8 mouse cellular contexts compared by ENCODE assay signal in genomic region chr4:131486821-131487220, GRCm38 (mm10).
DNase-seq lines count a peak whose midpoint lies in the region; ATAC-seq lines count a peak whose summit lies in the region.

No protein-coding gene starts in this region.

- no peak overlapping the region for H3K4me3 ChIP-seq in forebrain, embryonic 10.5 days
- no peak overlapping the region for H3K4me3 ChIP-seq in lung, embryonic 16.5 days (ENCODE audit: low read length)

- H3K27me3 ChIP-seq in forebrain, embryonic 10.5 days (ENCODE audit: poor library complexity, severe bottlenecking): peaks cover 14% of the 10 kb centered on the region
- H3K27me3 ChIP-seq in lung, embryonic 16.5 days (ENCODE audit: control insufficient read depth, insufficient read depth, low read depth, low read length): no peaks in the 10 kb centered on the region

- ATAC-seq in lung, embryonic 16.5 days (ENCODE audit: low read depth): peak; percentile 48; the same call in 1 of the 2 replicates

- peaks cover 77% of the 10 kb centered on the region for H3K4me1 ChIP-seq in forebrain, embryonic 10.5 days
- peaks cover 3% of the 10 kb centered on the region; the same call in 1 of the 2 replicates for H3K4me1 ChIP-seq in lung, embryonic 16.5 days (replicated peaks; ENCODE audit: control insufficient read depth, insufficient read depth, low read length)

- H3K4me2 ChIP-seq in lung, embryonic 16.5 days (ENCODE audit: low read depth, low read length): no peak overlapping the region

- peak overlapping the region; percentile 70; the same call in 1 of the 2 replicates for H3K27ac ChIP-seq in forebrain, embryonic 10.5 days
- H3K27ac ChIP-seq in lung, embryonic 16.5 days (ENCODE audit: low read length): no peak overlapping the region

- H3K9ac ChIP-seq in lung, embryonic 16.5 days (ENCODE audit: low read length): no peak overlapping the region

- no peaks in the 10 kb centered on the region for H3K36me3 ChIP-seq in forebrain, embryonic 10.5 days (replicated peaks)
- no peaks in the 10 kb centered on the region for H3K36me3 ChIP-seq in lung, embryonic 16.5 days (ENCODE audit: control insufficient read depth, insufficient read depth, low read length)

- H3K9me3 ChIP-seq in forebrain, embryonic 10.5 days: no peaks in the 10 kb centered on the region
- H3K9me3 ChIP-seq in lung, embryonic 16.5 days (ENCODE audit: control insufficient read depth, low read length): no peaks in the 10 kb centered on the region

- DNase-seq in CD8-positive naive resting alpha-beta T cell, adult 2 months (ENCODE audit: low read depth in 2 of 2, low spot score in 2 of 2): peak; percentile 5 to 21
- DNase-seq in brain, adult 2 months (ENCODE audit: low read depth, low spot score): peak; percentile 91
- peak; percentile 88 for DNase-seq in forebrain, embryonic 10.5 days (ENCODE audit: extremely low spot score, low spot score)
- peak; percentile 10 for DNase-seq in heart, postnatal 25 days (ENCODE audit: low spot score)
- peak; percentile 90 for DNase-seq in layer of hippocampus, adult 11-12 months (ENCODE audit: low spot score)
- peak; percentile 49 for DNase-seq in retina, adult 2 months (ENCODE audit: low read depth, low spot score)
- DNase-seq in thymus, postnatal 25 days: peak; percentile 46

- 11% methylated on average over 4 of the region's 4 CpGs for whole genome bisulfite sequencing in forebrain, embryonic 10.5 days
- WGBS in lung, embryonic 16.5 days: 13% methylated on average over 4 of the region's 4 CpGs

- intact Hi-C loops in heart, postnatal 25 days (cut with DNase I): no loop called here

Comparison
In these comparisons a context has a peak if more than half of its experiments do, and no peak if none do; other contexts are left out.
1. DNase-seq: peak in every context shown above with its lines; median percentile 91 in brain, adult 2 months; 90 in layer of hippocampus, adult 11-12 months; 88 in forebrain, embryonic 10.5 days; 49 in retina, adult 2 months; 46 in thymus, postnatal 25 days; 13 in CD8-positive naive resting alpha-beta T cell, adult 2 months; 10 in heart, postnatal 25 days.